Mouse (Mus musculus) olfactory bulb, adult 2 months (tissue): ENCODE data around the gene Setd1b. TPM values are rescaled to one million over a fixed set of nuclear protein-coding genes. Genes with fewer than 3 reads are reported as not detected.

Experiments
- H3K27ac ChIP-seq: fragments of 200-500 bp; 2 replicates; pipeline ENCODE4 v1.5.1; 2012; ENCODE audit warnings: low read depth, low read length; ENCODE audit not compliant: insufficient read depth
- H3K4me1 ChIP-seq: fragments of 200-500 bp; 2 replicates; pipeline ENCODE4 v1.6.1; 2012; ENCODE audit warnings: low read length; ENCODE audit not compliant: control insufficient read depth, insufficient read depth
- H3K4me3 ChIP-seq: fragments of 200-500 bp; 2 replicates; pipeline ENCODE4 v1.5.1; 2012; ENCODE audit warnings: mild to moderate bottlenecking, low read depth, low read length, moderate library complexity; ENCODE audit not compliant: insufficient read depth
- CTCF ChIP-seq: fragments of 200-500 bp; IDR thresholded peaks from 2 replicates; pipeline ENCODE4 v1.5.1; 2012; ENCODE audit warnings: low read depth, mild to moderate bottlenecking, low read length, moderate library complexity; ENCODE audit not compliant: insufficient read depth
- POLR2A ChIP-seq: fragments of 200-500 bp; IDR thresholded peaks from 2 replicates; pipeline ENCODE4 v1.6.1; 2012; ENCODE audit warnings: mild to moderate bottlenecking, low read depth, low read length, moderate library complexity; ENCODE audit not compliant: insufficient read depth
- WGBS: fragments of 180-500 bp; shearing (Covaris S2); methylation state at CpG from one replicate; pipeline ENCODE4 v1.1.7; 2018; 5-methylcytosine and 5-hydroxymethylcytosine counted together
- polyA plus RNA-seq: library from polyadenylated mRNA; stranded (reverse); fragments of >200 nt; gene quantifications from 2 replicates; pipeline ENCODE4 v1.2.4, GENCODE M21; 2012; ENCODE audit warnings: low replicate concordance; ENCODE audit not compliant: missing spikeins, insufficient read depth, insufficient read length

The Setd1b gene
- polyA plus RNA-seq, 1 experiment, result not detected

DNA sequence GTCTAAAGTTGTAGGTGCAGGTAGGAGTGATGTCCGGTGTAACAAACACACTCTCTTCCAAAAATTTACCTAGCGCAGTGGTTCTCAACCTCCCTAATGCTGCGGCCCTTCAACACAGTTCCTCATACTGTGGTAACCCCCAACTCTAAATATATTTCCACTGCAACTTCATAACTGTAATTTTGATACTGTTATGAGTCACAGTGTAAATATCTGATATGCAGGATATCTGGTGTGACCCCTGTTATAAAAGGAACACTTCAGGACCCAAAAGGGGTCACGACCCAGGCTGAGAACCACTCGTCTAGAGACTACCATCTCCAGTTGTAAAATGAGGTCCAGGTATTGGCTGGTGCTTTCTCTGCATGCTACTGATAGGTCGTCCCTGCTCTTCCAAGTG, 16.9 kb upstream of the Setd1b start:
- Histone ChIP-seq H3K4me1 (peaks cover 10% of the 10 kb centered on the region), H3K27ac (no peak overlapping the region), H3K4me3 (no peak overlapping the region)
- WGBS, result 89% methylated on average over 6 of the region's 6 CpGs
- no peak for TF ChIP-seq POLR2A
- no peak for TF ChIP-seq CTCF

DNA sequence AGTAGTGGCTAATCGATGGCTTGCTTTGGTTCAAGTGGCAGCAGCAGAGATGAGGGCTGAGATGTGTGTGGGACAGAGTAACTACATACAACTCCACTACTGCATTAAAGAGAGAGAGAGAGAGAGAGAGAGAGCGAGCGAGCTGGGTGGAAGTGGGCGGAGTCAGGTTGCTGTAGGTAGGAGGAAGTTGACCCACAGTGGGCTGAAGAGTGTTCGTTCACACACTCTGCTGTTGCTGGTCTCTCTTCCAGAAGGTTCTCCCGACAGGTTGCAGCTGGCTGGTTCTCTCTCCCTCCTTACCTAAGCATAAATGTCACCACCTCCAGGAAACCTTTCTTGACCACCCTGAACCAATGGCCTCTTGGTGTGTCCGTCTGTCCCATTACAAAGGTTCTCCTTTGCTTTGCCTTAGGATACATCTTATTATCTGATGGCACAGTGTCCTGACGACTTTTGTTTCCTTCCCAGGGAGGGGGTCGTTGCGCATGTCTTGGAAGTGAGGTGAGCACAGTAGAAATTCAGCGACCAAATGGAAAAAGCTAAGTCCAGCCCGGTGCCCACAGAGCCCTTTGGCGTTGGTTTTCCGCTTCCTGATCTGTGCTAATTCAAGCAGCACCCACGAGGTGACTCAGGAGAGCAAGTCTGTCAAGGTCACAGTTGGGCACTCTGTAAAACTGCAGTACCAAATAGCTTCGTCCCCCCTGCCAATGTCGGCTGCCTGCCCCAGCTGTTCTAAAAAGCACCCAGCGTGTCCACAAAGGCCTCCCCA, 16.2 kb upstream of the Setd1b start:
- no peak for TF ChIP-seq POLR2A
- no peak for TF ChIP-seq CTCF
- peaks cover 12% of the 10 kb centered on the region for H3K4me1 ChIP-seq
- no peak overlapping the region for H3K27ac ChIP-seq
- whole genome bisulfite sequencing, result 75% methylated on average over 18 of the region's 18 CpGs
- H3K4me3 ChIP-seq, result no peak overlapping the region

DNA sequence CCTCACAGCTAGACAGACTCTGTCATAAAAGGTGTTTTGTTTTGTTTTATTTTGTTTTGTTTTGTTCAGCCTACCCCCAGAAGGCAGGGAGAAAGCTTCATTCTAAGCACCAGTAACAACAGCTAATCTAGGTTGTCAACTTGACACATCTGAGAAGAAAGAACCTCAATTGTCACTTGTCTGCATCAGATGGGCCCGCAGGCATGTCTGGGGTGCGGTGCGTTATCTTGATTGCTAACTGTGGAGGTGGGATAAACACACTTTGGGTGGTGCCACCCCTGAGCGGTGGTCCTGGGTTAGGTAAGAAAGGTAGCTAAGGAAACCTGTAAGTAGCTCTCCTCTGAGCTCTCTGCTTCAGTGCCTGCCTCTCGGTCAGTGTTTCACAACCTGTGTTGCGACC, 15.0 kb upstream of the Setd1b start:
- H3K27ac ChIP-seq, result no peak overlapping the region
- no peak overlapping the region for H3K4me3 ChIP-seq
- 88% methylated on average over 6 of the region's 6 CpGs for WGBS
- TF ChIP-seq POLR2A, result no peak
- no peak for TF ChIP-seq CTCF
- peaks cover 23% of the 10 kb centered on the region for H3K4me1 ChIP-seq

DNA sequence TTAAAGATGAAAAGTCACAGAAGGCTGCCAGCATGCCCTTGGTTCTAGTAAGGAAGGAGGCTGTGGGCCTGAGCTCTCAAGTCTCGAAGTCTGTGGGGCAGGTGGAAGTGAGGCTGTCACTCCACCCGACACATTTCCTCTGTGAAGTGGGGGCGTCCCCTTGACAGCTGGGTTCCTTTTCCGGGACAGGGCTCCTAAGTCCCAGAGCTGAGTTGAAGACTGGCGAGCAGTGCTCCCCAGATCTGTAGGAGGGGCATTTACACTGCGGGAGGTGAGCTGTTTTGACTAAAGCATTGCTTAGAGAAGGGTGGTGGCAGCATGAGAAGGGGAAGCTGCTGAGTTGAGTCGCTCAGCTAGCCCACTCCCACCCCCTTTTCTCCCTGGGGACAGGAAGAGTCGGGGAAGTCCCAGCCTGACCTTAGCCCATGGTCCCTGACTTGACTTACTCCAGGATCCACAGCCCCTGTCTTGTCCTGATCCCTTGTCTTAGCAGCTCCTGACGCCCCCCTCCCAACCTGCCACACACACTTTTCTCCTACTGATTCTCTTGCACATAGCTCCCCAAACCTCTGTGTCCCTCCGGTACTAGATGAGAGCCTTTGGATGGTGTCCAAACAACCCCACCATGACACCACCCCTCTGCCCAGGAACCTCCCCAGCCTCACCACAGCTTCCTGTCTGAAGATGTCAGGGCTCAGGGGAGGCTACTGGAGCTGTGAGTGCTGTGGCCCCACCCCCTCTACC, 13.4 kb upstream of the Setd1b start:
- H3K4me3 ChIP-seq, result no peak overlapping the region
- no peak overlapping the region for H3K27ac ChIP-seq
- TF ChIP-seq POLR2A (no peak), CTCF (no peak)
- peaks cover 36% of the 10 kb centered on the region for H3K4me1 ChIP-seq
- 65% methylated on average over 10 of the region's 10 CpGs for WGBS

DNA sequence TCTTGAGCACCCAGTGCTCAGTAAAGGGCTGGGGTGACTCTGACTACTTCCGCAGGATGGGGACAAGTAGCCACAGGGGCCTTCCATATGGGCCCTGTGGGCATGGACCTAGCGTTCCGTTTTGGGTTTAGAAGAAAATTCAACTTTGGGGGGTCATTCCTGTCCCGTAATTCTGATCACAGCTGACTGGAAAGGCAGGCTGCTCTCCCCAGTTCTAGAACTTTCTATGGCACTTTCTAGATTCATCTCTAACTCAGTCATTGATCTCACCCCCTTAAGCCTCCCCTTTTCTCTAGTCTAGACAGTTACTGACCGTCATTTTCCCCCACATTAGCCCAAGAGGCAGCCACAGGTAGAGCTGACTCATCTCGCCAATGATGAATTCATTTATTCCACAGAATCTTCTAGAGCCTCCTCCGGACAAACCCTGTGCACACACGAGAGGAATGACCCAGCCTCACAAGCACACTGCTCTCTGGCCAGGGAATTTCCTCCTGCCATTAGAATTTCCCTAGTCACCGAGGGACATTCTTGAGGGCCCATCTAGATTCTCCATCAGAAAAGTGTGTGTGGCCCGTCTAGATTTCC, 12.7 kb upstream of the Setd1b start:
- Histone ChIP-seq H3K27ac (no peak overlapping the region), H3K4me1 (peaks cover 41% of the 10 kb centered on the region), H3K4me3 (no peak overlapping the region)
- TF ChIP-seq CTCF (no peak), POLR2A (no peak)
- WGBS, result 85% methylated on average over 10 of the region's 10 CpGs

DNA sequence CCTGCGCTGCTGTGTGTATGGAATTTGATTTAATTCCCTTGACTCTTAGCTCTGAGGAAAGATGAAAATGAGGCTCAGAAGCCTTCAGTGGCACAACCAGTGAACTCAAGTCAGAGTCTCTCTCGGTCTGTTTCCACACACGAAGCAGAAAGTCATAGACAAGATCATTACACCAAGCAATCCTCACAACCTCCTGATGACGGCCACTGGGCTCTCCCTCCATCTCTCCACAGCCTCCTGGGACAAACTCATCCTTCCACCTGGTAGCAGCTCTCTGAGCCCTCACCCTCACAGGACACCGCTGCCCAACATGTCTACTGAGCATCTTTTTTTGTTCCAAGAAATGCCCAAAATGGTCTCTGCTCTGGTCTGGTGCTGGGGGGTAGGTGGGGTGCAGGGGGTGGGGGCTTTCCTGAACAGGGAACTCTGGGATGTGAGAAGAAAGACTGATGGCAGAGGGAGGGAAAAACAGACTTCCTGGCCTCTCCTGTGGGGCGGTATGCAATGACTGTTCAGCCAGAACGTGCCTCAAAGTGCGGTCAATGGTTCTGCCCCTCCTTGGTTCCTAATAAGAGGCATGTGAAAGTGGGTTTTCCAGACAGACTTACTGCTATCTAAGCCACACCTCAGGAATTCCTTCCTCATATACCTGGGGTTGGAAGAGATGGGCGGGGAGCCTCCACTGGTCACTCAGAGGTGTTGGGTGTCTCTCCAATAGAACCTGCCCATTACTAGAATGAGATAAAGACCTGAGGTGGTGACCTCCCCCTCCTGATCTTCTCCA, 11.8 kb upstream of the Setd1b start:
- WGBS, result 93% methylated on average over 9 of the region's 9 CpGs
- Histone ChIP-seq H3K4me3 (no peak overlapping the region), H3K4me1 (peaks cover 50% of the 10 kb centered on the region), H3K27ac (no peak overlapping the region)
- no peak for TF ChIP-seq CTCF
- no peak for TF ChIP-seq POLR2A

DNA sequence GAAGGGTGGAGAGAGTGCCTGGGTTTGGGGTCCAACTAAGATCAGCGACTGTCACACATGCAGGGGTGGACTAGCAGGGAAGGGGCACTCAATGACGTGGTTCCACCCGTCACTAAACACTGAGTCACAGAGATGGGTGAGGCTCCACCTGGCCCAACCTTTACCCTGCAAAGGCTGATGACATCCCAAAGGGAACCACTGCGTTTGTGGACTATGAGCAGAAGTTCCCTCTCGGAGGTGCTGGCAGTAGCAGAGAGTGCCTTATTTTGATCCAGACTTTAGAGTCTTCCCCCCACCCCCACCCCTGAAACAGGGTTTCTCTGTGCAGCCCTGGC, 11.2 kb upstream of the Setd1b start:
- no peak overlapping the region for H3K4me3 ChIP-seq
- no peak overlapping the region for H3K27ac ChIP-seq
- WGBS, result 83% methylated on average over 5 of the region's 5 CpGs
- TF ChIP-seq POLR2A (no peak), CTCF (no peak)
- peaks cover 55% of the 10 kb centered on the region for H3K4me1 ChIP-seq

DNA sequence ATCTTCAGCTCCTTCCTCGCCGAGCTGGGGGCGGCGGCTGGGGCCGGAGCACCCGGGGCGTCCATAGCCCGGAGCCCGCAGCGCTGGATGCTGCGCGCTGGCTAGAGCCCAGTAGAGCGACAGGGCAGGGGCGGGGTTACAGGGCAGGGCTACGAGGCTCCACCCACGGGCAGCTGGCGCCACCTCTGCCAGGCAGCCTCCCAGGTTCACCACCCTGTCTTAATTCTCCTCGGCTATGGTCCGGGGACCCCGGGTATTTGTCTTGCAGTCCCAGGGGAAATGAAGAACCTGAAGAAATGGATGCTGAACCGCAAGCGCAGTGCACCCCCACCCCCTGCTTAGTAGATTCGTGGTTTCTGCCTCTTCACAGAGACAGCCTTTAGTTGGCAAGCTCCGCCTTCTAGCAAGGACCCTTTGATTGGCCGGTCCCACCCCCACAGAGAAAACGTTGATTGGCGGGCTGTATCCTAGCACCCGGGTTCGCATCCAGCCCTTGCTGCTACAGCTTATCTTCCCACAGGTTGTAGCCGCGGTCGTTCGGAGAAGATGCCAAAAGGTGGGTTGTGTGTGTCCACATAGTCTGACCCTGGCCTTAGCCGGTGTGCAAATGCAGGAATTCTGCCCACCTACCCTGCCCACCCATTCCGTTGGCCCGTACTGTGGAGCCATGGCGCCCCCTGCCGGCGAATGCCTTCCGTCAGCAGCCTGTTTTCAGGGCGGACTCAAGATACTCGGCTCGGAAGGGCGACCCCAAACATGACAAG, 9.5 kb upstream of the Setd1b start, which contains the start of gene Rhof:
TSS of gene Rhof (minus strand) at position 385 of the 764 bp plus-strand sequence.
- H3K4me3 ChIP-seq, result peak within 1 kb of the TSS; percentile 70
- H3K4me1 ChIP-seq, result peaks cover 72% of the 10 kb centered on the region
- peak; percentile 97 for TF ChIP-seq CTCF
- TF ChIP-seq POLR2A, result peak; percentile 55; the same call in 1 of the 2 replicates
- WGBS, result 1% methylated on average over 44 of the region's 44 CpGs
- H3K27ac ChIP-seq, result peak within 1 kb of the TSS; percentile 76
